Mouse (Mus musculus) embryo, embryonic 11.5 days (tissue): ENCODE data around the gene Fbrsl1.

Experiments used
- DNase-seq: peaks from one replicate; pipeline ENCODE4 v3.0.0-alpha.2; 2012; ENCODE audit warnings: low read depth, low spot score

Fbrsl1 gene

GRCm38 (mm10) chr5:110448436-110449134 lies at the start of gene Fbrsl1:
TSS of gene Fbrsl1 (minus strand) at chr5:110448503.
- DNase-seq = peak; percentile 96

- DNase-seq = no peak
Observed at GRCm38 (mm10) chr5:110498071-110498470, 49.8 kb upstream of the Fbrsl1 start.

- no peak for DNase-seq
Observed at GRCm38 (mm10) chr5:110497556-110497955, 49.3 kb upstream of the Fbrsl1 start.

- DNase-seq = no peak
Observed at GRCm38 (mm10) chr5:110495051-110495450, 46.7 kb upstream of the Fbrsl1 start.

GRCm38 (mm10) chr5:110494396-110494795 lies 46.1 kb upstream of the Fbrsl1 start:
- no peak for DNase-seq

- DNase-seq = peak; percentile 69
Observed at GRCm38 (mm10) chr5:110493785-110494184, 45.5 kb upstream of the Fbrsl1 start.

GRCm38 (mm10) chr5:110489639-110490038 lies 41.3 kb upstream of the Fbrsl1 start:
- no peak for DNase-seq

- DNase-seq = no peak
Observed at GRCm38 (mm10) chr5:110487943-110488342, 39.6 kb upstream of the Fbrsl1 start.

GRCm38 (mm10) chr5:110486674-110487334 lies 38.5 kb upstream of the Fbrsl1 start:
- DNase-seq = no peak

- no peak for DNase-seq
Observed at GRCm38 (mm10) chr5:110484711-110485110, 36.4 kb upstream of the Fbrsl1 start.

- no peak for DNase-seq
Observed at GRCm38 (mm10) chr5:110479228-110479627, 30.9 kb upstream of the Fbrsl1 start.

GRCm38 (mm10) chr5:110474156-110474555 lies 25.9 kb upstream of the Fbrsl1 start:
- no peak for DNase-seq

- DNase-seq = no peak
Observed at GRCm38 (mm10) chr5:110472834-110473233, 24.5 kb upstream of the Fbrsl1 start.

GRCm38 (mm10) chr5:110471981-110472476 lies 23.7 kb upstream of the Fbrsl1 start:
- no peak for DNase-seq

GRCm38 (mm10) chr5:110471285-110471684 lies 23.0 kb upstream of the Fbrsl1 start:
- no peak for DNase-seq

- DNase-seq = no peak
Observed at GRCm38 (mm10) chr5:110469227-110469925, 21.1 kb upstream of the Fbrsl1 start.

- no peak for DNase-seq
Observed at GRCm38 (mm10) chr5:110468296-110468695, 20.0 kb upstream of the Fbrsl1 start.

- DNase-seq = no peak
Observed at GRCm38 (mm10) chr5:110467725-110468124, 19.4 kb upstream of the Fbrsl1 start.

GRCm38 (mm10) chr5:110466531-110467424 lies 18.5 kb upstream of the Fbrsl1 start:
- DNase-seq = no peak

- no peak for DNase-seq
Observed at GRCm38 (mm10) chr5:110462646-110463045, 14.3 kb upstream of the Fbrsl1 start.

- no peak for DNase-seq
Observed at GRCm38 (mm10) chr5:110458936-110459335, 10.6 kb upstream of the Fbrsl1 start.
